Mouse (Mus musculus) liver, embryonic 11.5 days (tissue): ENCODE measurements at regions not wholly inside any gene's neighbourhood (a gene's known extent, or its start where the extent isn't known, plus 50 kb on each side); places are given as distances from the start of the nearest gene placed in this dataset.
"Not testable (repeated sequence)": the region's sequence is repeated elsewhere in the genome, so short reads cannot be mapped to it uniquely, and the experiment has no call there.

Experiments used
- ATAC-seq: fragments of 200-750 bp; cut with Nextera tagmentation; replicated peaks from 2 replicates; pipeline ENCODE4 v1.8.0; 2017; ENCODE audit warnings: moderate number of reproducible peaks, mild to moderate bottlenecking, moderate TSS enrichment, moderate library complexity; ENCODE audit not compliant: low FRiP score
- DNase-seq: peaks from one replicate; pipeline ENCODE4 v3.0.0-alpha.2; 2017; ENCODE audit warnings: low spot score
- H3K27ac ChIP-seq: fragments of 300-500 bp; sonication (generic); 2 replicates; pipeline ENCODE4 v1.5.1; 2014; ENCODE audit warnings: mild to moderate bottlenecking, low read depth, low read length, control low read depth
- H3K27me3 ChIP-seq: fragments of 300-500 bp; sonication (generic); replicated peaks from 2 replicates; pipeline ENCODE4 v1.6.1; 2014; ENCODE audit warnings: low read length, mixed read lengths; ENCODE audit not compliant: control insufficient read depth, insufficient read depth
- H3K36me3 ChIP-seq: fragments of 300-500 bp; sonication (generic); 2 replicates; pipeline ENCODE4 v1.6.1; 2014; ENCODE audit warnings: mild to moderate bottlenecking, low read length, moderate library complexity, mixed read lengths; ENCODE audit not compliant: control insufficient read depth, insufficient read depth
- H3K4me1 ChIP-seq: fragments of 300-500 bp; sonication (generic); replicated peaks from 2 replicates; pipeline ENCODE4 v1.6.1; 2014; ENCODE audit warnings: low read length, mixed read lengths; ENCODE audit not compliant: control insufficient read depth, insufficient read depth
- H3K4me2 ChIP-seq: fragments of 300-500 bp; sonication (generic); 2 replicates; pipeline ENCODE4 v1.6.1; 2014; ENCODE audit warnings: mild to moderate bottlenecking, control low read depth, moderate library complexity
- H3K4me3 ChIP-seq: fragments of 300-500 bp; sonication (generic); 2 replicates; pipeline ENCODE4 v1.5.1; 2014; ENCODE audit warnings: low read depth, low read length, control low read depth
- H3K9ac ChIP-seq: fragments of 300-500 bp; sonication (generic); 2 replicates; pipeline ENCODE4 v1.6.1; 2014; ENCODE audit warnings: low read depth, low read length, control low read depth
- H3K9me3 ChIP-seq: fragments of 300-500 bp; sonication (generic); 2 replicates; pipeline ENCODE4 v1.6.1; 2016; ENCODE audit warnings: low read length, inconsistent platforms, mixed read lengths; ENCODE audit not compliant: control insufficient read depth
- WGBS: fragments of 180-500 bp; shearing (Covaris S2); extraction: QIAGEN DNeasy Blood & Tissue Kit; methylation state at CpG from one replicate; pipeline ENCODE4 v1.1.7; 2014; 5-methylcytosine and 5-hydroxymethylcytosine counted together

DNA sequence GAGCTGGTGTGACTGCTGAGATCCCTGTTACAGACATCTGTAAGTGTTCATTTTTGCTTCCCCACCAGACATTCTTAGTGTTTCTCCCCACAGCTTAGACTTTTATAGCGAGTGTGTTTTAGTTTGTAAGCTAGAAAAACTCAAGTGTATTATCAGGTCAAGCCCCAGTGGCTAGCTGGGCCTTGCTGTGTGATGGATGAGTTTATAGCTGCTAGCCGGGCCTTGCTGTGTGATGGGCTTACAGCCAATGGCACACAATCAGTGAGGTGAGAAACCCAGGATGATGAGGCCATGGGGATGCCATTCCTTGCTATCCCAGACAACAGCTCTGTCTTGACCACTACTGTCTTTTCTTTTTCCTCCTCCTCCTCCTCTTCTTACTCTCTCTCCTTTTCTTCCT lies 197.7 kb upstream of the Dpp6 start:
- H3K27me3 ChIP-seq = no peaks in the 10 kb centered on the region
- WGBS = 49% methylated on average over 2 of the region's 2 CpGs
- no peak for ATAC-seq

DNA sequence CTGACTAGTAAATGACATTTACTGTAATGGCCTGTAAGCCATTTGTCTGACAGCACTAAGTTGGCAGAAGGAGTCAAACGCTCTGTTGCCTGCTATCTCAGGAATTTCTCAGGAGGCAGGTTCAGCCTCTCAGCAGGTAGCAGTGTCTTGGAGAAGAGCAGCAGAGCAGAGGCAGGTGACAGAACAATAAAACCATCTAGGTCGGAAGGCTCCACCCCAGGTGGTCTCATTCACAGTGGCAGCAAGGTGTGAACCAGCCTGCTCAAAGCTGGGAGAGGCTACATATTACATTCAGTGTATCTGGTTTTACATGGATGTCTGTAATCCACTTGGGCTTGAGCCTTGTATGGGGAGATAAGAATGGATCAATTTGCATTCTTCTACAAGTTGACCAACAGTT lies 194.9 kb upstream of the Dpp6 start:
- H3K27me3 ChIP-seq = no peaks in the 10 kb centered on the region
- DNase-seq (no peak), ATAC-seq (no peak)
- no peak overlapping the region for H3K27ac ChIP-seq
- no peaks in the 10 kb centered on the region for H3K36me3 ChIP-seq
- WGBS = 19% methylated on average over 2 of the region's 2 CpGs
- no peak overlapping the region for H3K9ac ChIP-seq
- H3K4me2 ChIP-seq = no peak overlapping the region
- no peaks in the 10 kb centered on the region for H3K4me1 ChIP-seq
- H3K4me3 ChIP-seq = no peak overlapping the region
- no peaks in the 10 kb centered on the region for H3K9me3 ChIP-seq

More for the DNA sequence above, 197.7 kb upstream of the Dpp6 start:
- DNase-seq = no peak
- Histone ChIP-seq H3K9ac (no peak overlapping the region), H3K4me3 (no peak overlapping the region), H3K4me1 (no peaks in the 10 kb centered on the region), H3K4me2 (no peak overlapping the region), H3K27ac (no peak overlapping the region), H3K36me3 (no peaks in the 10 kb centered on the region), H3K9me3 (no peaks in the 10 kb centered on the region)

DNA sequence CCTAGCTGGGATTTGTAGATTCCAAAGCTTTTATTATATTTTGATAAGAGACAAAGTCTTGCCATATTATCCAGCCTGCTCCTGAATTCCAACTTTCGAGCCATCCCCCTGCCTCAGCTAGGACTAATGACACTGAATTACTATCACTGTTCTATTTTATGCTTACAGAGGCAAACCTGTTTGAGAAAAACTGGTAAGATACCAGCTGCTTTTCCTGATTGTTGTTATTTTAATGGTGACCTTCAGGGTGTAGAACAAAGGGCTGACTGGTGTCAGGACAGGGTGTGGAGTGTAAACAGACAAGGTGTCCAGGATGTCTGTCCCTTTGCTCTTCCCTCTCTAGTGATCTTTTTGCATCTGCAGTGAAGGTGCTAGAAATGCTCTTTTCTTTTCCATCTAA lies 145.5 kb upstream of the Dpp6 start:
- 63% methylated on average over 1 of the region's 1 CpGs for WGBS
- Histone ChIP-seq H3K4me1 (no peaks in the 10 kb centered on the region), H3K9ac (no peak overlapping the region), H3K36me3 (no peaks in the 10 kb centered on the region), H3K4me2 (no peak overlapping the region), H3K4me3 (no peak overlapping the region), H3K27me3 (no peaks in the 10 kb centered on the region), H3K27ac (no peak overlapping the region), H3K9me3 (no peaks in the 10 kb centered on the region; the same call in 1 of the 2 replicates)
- no peak for DNase-seq
- ATAC-seq = no peak

DNA sequence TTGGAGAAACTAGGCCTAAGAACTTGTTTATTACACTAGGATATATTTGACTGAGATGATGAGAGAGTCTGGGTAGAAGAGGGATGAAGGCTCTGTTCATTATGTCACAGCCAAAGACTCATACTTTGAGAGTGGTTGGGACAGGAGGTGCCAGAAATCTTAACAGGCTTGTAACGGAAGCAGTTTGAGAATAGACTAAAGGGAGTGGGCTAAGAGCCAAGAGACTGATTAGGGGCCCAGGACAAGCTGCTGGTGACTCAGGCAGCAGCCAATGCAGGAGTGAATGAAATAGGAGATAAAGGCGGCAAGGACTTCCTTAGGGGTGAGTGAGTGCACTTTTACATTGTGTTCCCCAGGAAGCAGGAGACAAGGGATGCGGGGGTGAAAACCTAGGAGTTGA lies 127.2 kb upstream of the Dpp6 start:
- no peaks in the 10 kb centered on the region for H3K4me1 ChIP-seq
- H3K9me3 ChIP-seq = no peaks in the 10 kb centered on the region
- ATAC-seq (no peak), DNase-seq (no peak)
- 60% methylated on average over 3 of the region's 3 CpGs for WGBS
- H3K9ac ChIP-seq = no peak overlapping the region
- H3K27me3 ChIP-seq = no peaks in the 10 kb centered on the region
- H3K4me2 ChIP-seq = no peak overlapping the region
- no peak overlapping the region for H3K27ac ChIP-seq
- no peaks in the 10 kb centered on the region for H3K36me3 ChIP-seq
- no peak overlapping the region for H3K4me3 ChIP-seq

DNA sequence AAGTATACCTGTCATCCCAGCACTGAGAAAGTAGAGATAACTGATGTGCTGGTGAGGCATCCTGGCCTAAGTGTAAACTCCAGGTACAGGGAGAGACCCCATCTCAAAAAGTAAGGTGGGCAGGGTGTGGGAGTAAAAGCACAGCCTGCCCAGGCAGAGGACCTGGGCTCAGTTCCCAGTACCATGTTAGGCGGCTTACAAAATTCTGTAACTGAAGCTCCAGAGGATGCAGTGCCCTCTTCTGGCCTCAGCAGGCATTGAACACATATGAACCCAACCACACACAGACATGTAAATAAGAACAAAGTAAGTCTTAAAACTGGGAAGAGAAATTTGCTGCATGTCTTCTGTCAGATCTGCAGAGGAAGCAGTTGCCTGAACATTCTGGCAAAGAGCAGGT lies 125.9 kb upstream of the Dpp6 start:
- Histone ChIP-seq H3K9me3 (no peaks in the 10 kb centered on the region), H3K36me3 (no peaks in the 10 kb centered on the region), H3K9ac (no peak overlapping the region), H3K27me3 (no peaks in the 10 kb centered on the region), H3K4me1 (no peaks in the 10 kb centered on the region), H3K27ac (no peak overlapping the region), H3K4me3 (no peak overlapping the region), H3K4me2 (no peak overlapping the region)
- DNase-seq (no peak), ATAC-seq (no peak)
- 78% methylated on average over 1 of the region's 1 CpGs for WGBS

DNA sequence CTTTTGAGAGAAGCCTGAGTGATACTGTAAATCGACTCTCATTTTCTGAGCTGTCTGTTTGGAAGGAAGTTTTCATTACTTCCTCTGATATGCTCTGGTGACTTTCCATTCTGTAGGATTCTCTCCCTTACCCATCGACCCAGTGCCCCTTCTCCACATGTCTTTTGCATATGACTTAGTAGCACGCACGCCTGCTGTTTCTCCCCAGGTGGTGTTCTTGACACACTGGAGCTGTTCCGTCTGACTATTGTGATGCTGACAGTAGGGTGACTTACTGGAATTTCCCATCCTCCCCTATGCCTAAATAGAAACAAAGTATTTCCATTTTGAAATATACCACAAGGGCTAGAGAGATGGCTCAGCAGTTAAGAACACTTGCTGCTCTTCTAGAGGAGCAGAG lies 125.0 kb upstream of the Dpp6 start:
- Histone ChIP-seq H3K9me3 (no peaks in the 10 kb centered on the region), H3K27me3 (no peaks in the 10 kb centered on the region), H3K36me3 (no peaks in the 10 kb centered on the region), H3K4me2 (no peak overlapping the region), H3K4me1 (no peaks in the 10 kb centered on the region), H3K9ac (no peak overlapping the region), H3K4me3 (no peak overlapping the region), H3K27ac (no peak overlapping the region)
- DNase-seq = no peak
- 49% methylated on average over 5 of the region's 5 CpGs for WGBS
- ATAC-seq = no peak

DNA sequence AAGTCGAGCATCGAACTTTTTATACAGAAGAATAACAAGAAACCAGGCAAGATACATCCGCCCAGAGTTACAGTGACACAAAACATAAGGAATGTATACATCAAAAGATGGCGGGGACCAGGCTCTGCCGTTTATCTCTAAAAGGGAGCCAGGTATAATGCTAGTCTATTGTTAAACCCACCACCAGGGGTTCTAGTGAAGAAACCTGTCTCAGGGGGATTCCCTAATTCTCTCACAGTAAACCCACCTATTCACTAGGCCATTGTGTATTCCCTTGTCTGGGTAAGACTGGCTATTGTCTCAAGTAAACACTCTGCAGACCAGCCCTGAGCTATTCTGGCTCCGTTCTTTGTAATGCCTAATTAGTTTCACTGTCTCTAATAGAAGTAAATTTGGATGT lies 113.4 kb upstream of the Dpp6 start:
- not testable (repeated sequence) for H3K4me3 ChIP-seq, ATAC-seq, H3K4me1 ChIP-seq, H3K36me3 ChIP-seq, H3K9me3 ChIP-seq, H3K27ac ChIP-seq, H3K27me3 ChIP-seq, H3K9ac ChIP-seq, H3K4me2 ChIP-seq, DNase-seq
- WGBS = 70% methylated on average over 6 of the region's 6 CpGs

DNA sequence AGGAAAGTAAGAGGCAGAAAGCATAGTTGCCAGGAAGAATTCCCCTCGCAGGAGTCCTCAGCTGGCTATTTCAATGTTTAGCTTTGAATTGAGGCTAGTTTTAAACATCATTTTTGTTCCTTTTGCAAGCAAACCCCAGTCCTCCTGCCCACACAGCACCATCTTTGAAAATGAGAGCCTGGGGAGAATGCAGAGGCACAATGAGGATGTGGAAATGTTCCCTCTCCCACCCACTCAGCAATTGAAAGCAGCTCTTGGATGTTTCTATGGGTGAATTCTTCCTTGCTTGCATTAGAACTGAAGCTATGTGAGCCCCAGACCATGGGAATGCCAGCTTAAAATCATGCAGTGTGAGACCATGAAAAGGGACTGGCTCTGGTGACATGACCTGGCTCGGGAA lies 109.3 kb upstream of the Dpp6 start:
- Histone ChIP-seq H3K4me3 (no peak overlapping the region), H3K4me1 (no peaks in the 10 kb centered on the region), H3K4me2 (no peak overlapping the region), H3K9ac (no peak overlapping the region), H3K27me3 (no peaks in the 10 kb centered on the region), H3K9me3 (no peaks in the 10 kb centered on the region), H3K27ac (no peak overlapping the region), H3K36me3 (no peaks in the 10 kb centered on the region)
- WGBS = 75% methylated on average over 2 of the region's 2 CpGs
- ATAC-seq = no peak
- DNase-seq = no peak

DNA sequence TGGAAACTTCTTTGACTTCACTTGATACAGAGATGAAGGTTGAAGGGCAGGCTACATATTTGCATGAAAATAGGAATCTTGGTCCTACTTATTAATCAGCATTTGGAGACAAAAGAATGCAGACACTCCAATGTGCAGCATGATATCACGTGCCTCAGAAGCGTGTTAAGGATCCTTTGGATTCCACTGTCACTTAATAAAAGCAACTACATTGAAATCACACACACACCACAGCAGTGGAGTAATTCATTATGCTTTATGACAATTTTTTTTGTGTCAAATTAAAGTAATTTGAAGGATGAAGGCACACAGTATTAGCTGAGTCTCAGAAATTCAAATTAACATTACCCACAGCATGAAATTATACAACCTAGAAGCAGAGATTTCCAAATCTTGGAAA lies 92.5 kb upstream of the Dpp6 start:
- ATAC-seq = no peak
- Histone ChIP-seq H3K9me3 (no peaks in the 10 kb centered on the region), H3K4me1 (no peaks in the 10 kb centered on the region), H3K4me2 (no peak overlapping the region), H3K9ac (no peak overlapping the region), H3K36me3 (no peaks in the 10 kb centered on the region), H3K27me3 (no peaks in the 10 kb centered on the region), H3K27ac (no peak overlapping the region), H3K4me3 (no peak overlapping the region)
- WGBS = 78% methylated on average over 2 of the region's 2 CpGs
- DNase-seq = no peak
